Mouse (Mus musculus) lung, embryonic 16.5 days (tissue): ENCODE data around the gene Sema5a. TPM values are rescaled to one million over a fixed set of nuclear protein-coding genes. Genes with fewer than 3 reads are reported as not detected.
"Not testable (repeated sequence)": the region's sequence is repeated elsewhere in the genome, so short reads cannot be mapped to it uniquely, and the experiment has no call there.

Experiments used
- ATAC-seq: fragments of 200-750 bp; cut with Nextera tagmentation; 2 replicates; pipeline ENCODE4 v1.8.0; 2017; ENCODE audit warnings: low read depth, mild to moderate bottlenecking, moderate library complexity
- H3K27ac ChIP-seq: fragments of 300-500 bp; sonication (generic); 2 replicates; pipeline ENCODE4 v1.5.1; 2014; ENCODE audit warnings: mild to moderate bottlenecking, control low read depth, low read length
- H3K27me3 ChIP-seq: fragments of 300-500 bp; sonication (generic); 2 replicates; pipeline ENCODE4 v1.6.1; 2014; ENCODE audit warnings: low read depth, low read length, mixed read lengths; ENCODE audit not compliant: control insufficient read depth, insufficient read depth
- H3K36me3 ChIP-seq: fragments of 300-500 bp; sonication (generic); 2 replicates; pipeline ENCODE4 v1.6.1; 2014; ENCODE audit warnings: low read length; ENCODE audit not compliant: control insufficient read depth, insufficient read depth
- H3K4me1 ChIP-seq: fragments of 300-500 bp; sonication (generic); replicated peaks from 2 replicates; pipeline ENCODE4 v1.6.1; 2014; ENCODE audit warnings: low read length, mixed read lengths; ENCODE audit not compliant: control insufficient read depth, insufficient read depth
- H3K4me2 ChIP-seq: fragments of 300-500 bp; sonication (generic); 2 replicates; pipeline ENCODE4 v1.6.1; 2014; ENCODE audit warnings: low read depth, low read length, control low read depth
- H3K4me3 ChIP-seq: fragments of 300-500 bp; sonication (generic); 2 replicates; pipeline ENCODE4 v1.5.1; 2014; ENCODE audit warnings: mild to moderate bottlenecking, low read length, control low read depth
- H3K9ac ChIP-seq: fragments of 300-500 bp; sonication (generic); 2 replicates; pipeline ENCODE4 v1.6.1; 2014; ENCODE audit warnings: low read length, control low read depth
- H3K9me3 ChIP-seq: fragments of 300-500 bp; sonication (generic); 2 replicates; pipeline ENCODE4 v1.6.1; 2016; ENCODE audit warnings: low read length; ENCODE audit not compliant: control insufficient read depth
- WGBS: fragments of 180-500 bp; shearing (Covaris S2); extraction: QIAGEN DNeasy Blood & Tissue Kit; methylation state at CpG from one replicate; pipeline ENCODE4 v1.1.7; 2014; 5-methylcytosine and 5-hydroxymethylcytosine counted together
- polyA plus RNA-seq: library from polyadenylated mRNA; unstranded; fragments of >200 nt; fragmentation: Nextera tagmentation; extraction: Ambion mirVana; gene quantifications from 2 replicates; pipeline ENCODE4 v1.2.1, GENCODE M21; 2015

Gene Sema5a
- polyA plus RNA-seq, 1 experiment from 2014 or later, result 14.0 TPM

- Histone ChIP-seq H3K9me3 (no peaks in the 10 kb centered on the region; the same call in 1 of the 2 replicates), H3K36me3 (no peaks in the 10 kb centered on the region), H3K9ac (no peak overlapping the region), H3K4me1 (peaks cover 2% of the 10 kb centered on the region; the same call in 1 of the 2 replicates), H3K27ac (no peak overlapping the region), H3K4me3 (no peak overlapping the region), H3K27me3 (no peaks in the 10 kb centered on the region), H3K4me2 (no peak overlapping the region)
- no peak for ATAC-seq
- 86% methylated on average over 7 of the region's 7 CpGs for WGBS
Measured at GRCm38 (mm10) chr15:32226888-32227395, 17.7 kb upstream of the Sema5a start.

GRCm38 (mm10) chr15:32230066-32230465 is 14.5 kb upstream of the Sema5a start:
- Histone ChIP-seq H3K4me1 (peaks cover 2% of the 10 kb centered on the region; the same call in 1 of the 2 replicates), H3K4me3 (no peak overlapping the region), H3K9ac (no peak overlapping the region), H3K36me3 (no peaks in the 10 kb centered on the region), H3K4me2 (no peak overlapping the region), H3K9me3 (no peaks in the 10 kb centered on the region), H3K27me3 (no peaks in the 10 kb centered on the region), H3K27ac (no peak overlapping the region)
- whole genome bisulfite sequencing, result 84% methylated on average over 2 of the region's 2 CpGs
- no peak for ATAC-seq

- H3K4me3 ChIP-seq, result no peak overlapping the region
- no peak overlapping the region for H3K4me2 ChIP-seq
- H3K27ac ChIP-seq, result no peak overlapping the region
- ATAC-seq, result peak; percentile 56
- no peaks in the 10 kb centered on the region for H3K27me3 ChIP-seq
- no peak overlapping the region for H3K9ac ChIP-seq
- H3K4me1 ChIP-seq, result no peaks in the 10 kb centered on the region
- no peaks in the 10 kb centered on the region for H3K9me3 ChIP-seq
- H3K36me3 ChIP-seq, result no peaks in the 10 kb centered on the region
- 75% methylated on average over 3 of the region's 3 CpGs for WGBS
Measured at GRCm38 (mm10) chr15:32232189-32232588, 12.4 kb upstream of the Sema5a start.

GRCm38 (mm10) chr15:32232666-32233141 is 11.9 kb upstream of the Sema5a start:
- H3K27me3 ChIP-seq, H3K4me1 ChIP-seq, H3K4me2 ChIP-seq, H3K9me3 ChIP-seq, H3K36me3 ChIP-seq, H3K27ac ChIP-seq, H3K4me3 ChIP-seq, H3K9ac ChIP-seq: not testable (repeated sequence)
- 10% methylated on average over 8 of the region's 8 CpGs for WGBS
- peak; percentile 82 for ATAC-seq

- Histone ChIP-seq H3K9me3 (no peaks in the 10 kb centered on the region), H3K4me1 (no peaks in the 10 kb centered on the region), H3K36me3 (no peaks in the 10 kb centered on the region), H3K4me3 (no peak overlapping the region), H3K4me2 (no peak overlapping the region), H3K27ac (no peak overlapping the region), H3K27me3 (no peaks in the 10 kb centered on the region), H3K9ac (no peak overlapping the region)
- 89% methylated on average over 1 of the region's 1 CpGs for WGBS
- ATAC-seq, result no peak
Measured at GRCm38 (mm10) chr15:32233451-32233850, 11.2 kb upstream of the Sema5a start.

- Histone ChIP-seq H3K4me3 (no peak overlapping the region), H3K4me1 (peaks cover 9% of the 10 kb centered on the region), H3K9ac (no peak overlapping the region), H3K4me2 (no peak overlapping the region), H3K27ac (no peak overlapping the region), H3K27me3 (no peaks in the 10 kb centered on the region), H3K9me3 (no peaks in the 10 kb centered on the region), H3K36me3 (peaks cover 4% of the 10 kb centered on the region; the same call in 1 of the 2 replicates)
- WGBS, result 82% methylated on average over 2 of the region's 2 CpGs
- ATAC-seq, result no peak
Measured at GRCm38 (mm10) chr15:32239099-32239498, 5.5 kb upstream of the Sema5a start.

GRCm38 (mm10) chr15:32240159-32240558 is 4.5 kb upstream of the Sema5a start:
- WGBS, result 54% methylated on average over 3 of the region's 3 CpGs
- Histone ChIP-seq H3K27ac (no peak overlapping the region), H3K36me3 (peaks cover 4% of the 10 kb centered on the region; the same call in 1 of the 2 replicates), H3K9ac (no peak overlapping the region), H3K27me3 (no peaks in the 10 kb centered on the region), H3K4me2 (no peak overlapping the region), H3K4me3 (no peak overlapping the region), H3K4me1 (peaks cover 9% of the 10 kb centered on the region), H3K9me3 (no peaks in the 10 kb centered on the region)
- no peak for ATAC-seq

GRCm38 (mm10) chr15:32241666-32242065 is 2.9 kb upstream of the Sema5a start:
- no peak for ATAC-seq
- Histone ChIP-seq H3K4me2 (no peak overlapping the region), H3K36me3 (peaks cover 4% of the 10 kb centered on the region; the same call in 1 of the 2 replicates), H3K9ac (no peak overlapping the region), H3K4me3 (no peak overlapping the region), H3K27ac (no peak overlapping the region), H3K9me3 (no peaks in the 10 kb centered on the region), H3K27me3 (no peaks in the 10 kb centered on the region), H3K4me1 (peaks cover 9% of the 10 kb centered on the region)
- 87% methylated on average over 6 of the region's 6 CpGs for WGBS

- H3K4me1 ChIP-seq, result peaks cover 15% of the 10 kb centered on the region
- H3K36me3 ChIP-seq, result peaks cover 4% of the 10 kb centered on the region; the same call in 1 of the 2 replicates
- H3K4me2 ChIP-seq, result peak overlapping the region; percentile 83
- WGBS, result 35% methylated on average over 12 of the region's 12 CpGs
- H3K4me3 ChIP-seq, result peak overlapping the region; percentile 62
- no peaks in the 10 kb centered on the region for H3K9me3 ChIP-seq
- H3K9ac ChIP-seq, result peak overlapping the region; percentile 74
- H3K27me3 ChIP-seq, result no peaks in the 10 kb centered on the region
- 0 out of 2 replicates have a peak, but pooled peaks have one; percentile 10 for ATAC-seq
- peak overlapping the region; percentile 89 for H3K27ac ChIP-seq
Measured at GRCm38 (mm10) chr15:32243096-32243785, 1.4 kb upstream of the Sema5a start.
